Mouse (Mus musculus) MEL (cell line): ENCODE data around the gene Dennd4a.
A peak's percentile ranks its signal among the peaks of the same experiment; 100 is the strongest.

Source experiments
- BHLHE40 ChIP-seq: IDR thresholded peaks from 2 replicates; pipeline ENCODE4 v1.6.1; 2012; ENCODE audit warnings: low read depth, mild to moderate bottlenecking, inconsistent platforms, low read length, improper control_type of control experiment, borderline replicate concordance
- CHD2 ChIP-seq: IDR thresholded peaks from 2 replicates; pipeline ENCODE4 v1.6.1; 2011; ENCODE audit warnings: low read length, improper control_type of control experiment
- CTCF ChIP-seq, 3 experiments: IDR thresholded peaks in 2 of 3; conservative IDR thresholded peaks in 1 of 3; 2 replicates each; pipeline ENCODE4 v1.5.1; 2011 to 2012; ENCODE audit warnings: low read length in 3 of 3, low read depth in 2 of 3, mild to moderate bottlenecking in 2 of 3, improper control_type of control experiment in 1 of 3, inconsistent platforms in 1 of 3, mixed read lengths in 1 of 3, moderate library complexity in 1 of 3; ENCODE audit not compliant: control insufficient read depth in 1 of 3, insufficient read depth in 1 of 3, poor library complexity in 1 of 3, severe bottlenecking in 1 of 3
- ELF1 ChIP-seq: IDR thresholded peaks from 2 replicates; pipeline ENCODE4 v1.6.1; 2014; ENCODE audit warnings: low read depth, mild to moderate bottlenecking, inconsistent platforms, low read length, improper control_type of control experiment, moderate library complexity
- GABPA ChIP-seq: IDR thresholded peaks from 2 replicates; pipeline ENCODE4 v1.6.1; 2012; ENCODE audit warnings: low read depth, mild to moderate bottlenecking, inconsistent platforms, low read length, improper control_type of control experiment, moderate library complexity
- HCFC1 ChIP-seq: IDR thresholded peaks from 2 replicates; pipeline ENCODE4 v1.6.1; 2012; ENCODE audit warnings: low read depth, mild to moderate bottlenecking, inconsistent platforms, low read length, improper control_type of control experiment, moderate library complexity
- MYB ChIP-seq: IDR thresholded peaks from 2 replicates; pipeline ENCODE4 v1.6.1; 2011; ENCODE audit warnings: mild to moderate bottlenecking, low read depth, low read length, improper control_type of control experiment

DNA sequence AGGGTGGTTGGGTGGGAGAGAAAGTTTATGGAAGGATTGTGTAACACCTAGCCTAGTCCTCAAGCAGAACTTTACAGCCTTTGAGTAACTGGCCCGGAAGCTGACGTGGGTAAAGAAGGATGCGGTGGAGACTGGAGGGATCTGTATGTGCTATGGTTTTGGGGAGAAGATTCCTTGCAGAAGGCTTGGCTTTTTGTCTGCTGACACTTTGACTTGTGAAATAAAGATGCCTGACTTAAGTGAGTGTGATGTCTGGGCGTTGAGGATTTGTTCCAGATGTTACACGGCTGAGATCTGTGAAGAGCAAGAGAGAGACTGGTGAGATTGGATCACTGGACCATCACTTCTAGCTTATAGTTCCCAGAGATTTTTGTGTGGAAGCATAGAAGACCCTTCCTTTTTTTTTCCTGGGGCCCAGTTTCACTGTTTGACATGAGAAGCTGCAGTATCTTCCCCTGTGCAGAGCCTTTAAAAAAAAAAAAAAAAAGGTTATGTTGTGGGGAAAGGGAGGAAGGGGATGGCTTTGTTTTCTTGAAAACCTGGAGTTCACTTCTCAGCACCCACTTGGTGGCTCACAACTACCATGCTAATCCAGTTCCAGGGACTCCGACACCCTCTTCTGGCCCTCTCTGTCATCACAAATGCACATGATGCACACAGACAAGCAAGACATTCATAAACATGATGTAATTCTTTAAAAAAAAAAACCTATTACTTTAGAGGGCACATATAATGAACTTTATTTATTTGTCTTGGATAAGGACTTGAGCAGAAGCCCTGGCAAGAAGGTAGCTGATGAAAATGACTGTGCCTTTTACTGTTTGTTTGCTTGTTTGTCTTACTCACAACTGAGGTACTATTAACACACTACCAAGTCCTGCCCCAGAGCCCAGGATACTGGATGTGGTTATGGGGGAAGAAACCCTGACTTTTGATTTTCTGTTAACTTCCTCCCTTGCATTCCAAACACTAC is 16.4 kb upstream of the Dennd4a start:
- TF ChIP-seq BHLHE40 (no peak), MYB (no peak), ELF1 (no peak), CHD2 (no peak), CTCF (IDR thresholded peaks at IDR 0.05 in 2 of 3, conservative IDR thresholded peaks at IDR 0.05 in 1 of 3; ENCODE audit: control insufficient read depth in 1 of 3, insufficient read depth in 1 of 3, low read depth in 2 of 3, low read length in 3 of 3, poor library complexity in 1 of 3, severe bottlenecking in 1 of 3) (peak in 2 of 3 experiments; percentile 17 to 51; a peak in 3 of 6 replicates), HCFC1 (no peak), GABPA (no peak)
